Mouse (Mus musculus) lung, postnatal 0 days (tissue): ENCODE results near the gene Nod2. TPM values are rescaled to one million over a fixed set of nuclear protein-coding genes. Genes with fewer than 3 reads are reported as not detected.
A peak's percentile ranks its signal among the peaks of the same experiment; 100 is the strongest.

Experiments used
- ATAC-seq: fragments of 200-750 bp; cut with Nextera tagmentation; 2 replicates; pipeline ENCODE4 v1.8.0; 2017; ENCODE audit warnings: moderate library complexity
- DNase-seq: peaks from one replicate; pipeline ENCODE4 v3.0.0-alpha.2; 2016; ENCODE audit warnings: low spot score
- H3K27ac ChIP-seq: fragments of 300-500 bp; sonication (generic); 2 replicates; pipeline ENCODE4 v1.5.1; 2014; ENCODE audit warnings: antibody characterized with exemption, mild to moderate bottlenecking, low read length, mixed read lengths
- H3K27me3 ChIP-seq: fragments of 300-500 bp; sonication (generic); replicated peaks from 2 replicates; pipeline ENCODE4 v1.6.1; 2014; ENCODE audit warnings: low read length, mixed read lengths; ENCODE audit not compliant: insufficient read depth
- H3K36me3 ChIP-seq: fragments of 300-500 bp; sonication (generic); 2 replicates; pipeline ENCODE4 v1.6.1; 2014; ENCODE audit warnings: low read length, mixed read lengths; ENCODE audit not compliant: insufficient read depth
- H3K4me1 ChIP-seq: fragments of 300-500 bp; sonication (generic); 2 replicates; pipeline ENCODE4 v1.6.1; 2014; ENCODE audit warnings: antibody characterized with exemption, low read depth, low read length, mixed read lengths; ENCODE audit not compliant: insufficient read depth
- H3K4me2 ChIP-seq: fragments of 300-500 bp; sonication (generic); replicated peaks from 2 replicates; pipeline ENCODE4 v1.6.1; 2014; ENCODE audit warnings: low read depth, mild to moderate bottlenecking, low read length, moderate library complexity, mixed read lengths
- H3K4me3 ChIP-seq: fragments of 300-500 bp; sonication (generic); 2 replicates; pipeline ENCODE4 v1.5.1; 2014; ENCODE audit warnings: low read depth, low read length
- H3K9ac ChIP-seq: fragments of 300-500 bp; sonication (generic); replicated peaks from 2 replicates; pipeline ENCODE4 v1.6.1; 2014; ENCODE audit warnings: low read depth, mild to moderate bottlenecking
- H3K9me3 ChIP-seq: fragments of 300-500 bp; sonication (generic); 2 replicates; pipeline ENCODE4 v1.6.1; 2016; ENCODE audit warnings: low read length, mixed read lengths
- CTCF ChIP-seq: IDR thresholded peaks from 2 replicates; pipeline ENCODE4 v1.5.1; 2016; ENCODE audit warnings: antibody characterized with exemption, mild to moderate bottlenecking
- EP300 ChIP-seq: IDR thresholded peaks from 2 replicates; pipeline ENCODE4 v1.6.1; 2016; ENCODE audit warnings: antibody characterized with exemption, mild to moderate bottlenecking, control low read depth
- WGBS: fragments of 180-500 bp; shearing (Covaris S2); extraction: QIAGEN DNeasy Blood & Tissue Kit; methylation state at CpG from one replicate; pipeline ENCODE4 v1.1.7; 2014; 5-methylcytosine and 5-hydroxymethylcytosine counted together
- polyA plus RNA-seq: library from polyadenylated mRNA; unstranded; fragments of >200 nt; fragmentation: Nextera tagmentation; extraction: Ambion mirVana; gene quantifications from 2 replicates; pipeline ENCODE4 v1.2.1, GENCODE M21; 2015

Gene Nod2
- polyA plus RNA-seq, result 0.27 and 0.31 TPM in 2 replicates

GRCm38 (mm10) chr8:88646837-88647778 is at the start of gene Nod2:
Gene Nod2, plus strand, starts transcription at chr8:88647315.
- ATAC-seq, result peak; percentile 95

GRCm38 (mm10) chr8:88598578-88598977 is 48.5 kb upstream of the Nod2 start:
- ATAC-seq, result peak; percentile 61
- no peaks in the 10 kb centered on the region for H3K9me3 ChIP-seq
- TF ChIP-seq CTCF (no peak), EP300 (no peak)
- no peaks in the 10 kb centered on the region for H3K36me3 ChIP-seq
- H3K4me2 ChIP-seq, result no peak overlapping the region
- H3K4me1 ChIP-seq, result no peaks in the 10 kb centered on the region
- DNase-seq, result peak; percentile 53
- H3K9ac ChIP-seq, result no peak overlapping the region
- H3K4me3 ChIP-seq, result no peak overlapping the region
- H3K27ac ChIP-seq, result no peak overlapping the region
- H3K27me3 ChIP-seq, result no peaks in the 10 kb centered on the region
- WGBS, result 53% methylated on average over 5 of the region's 5 CpGs

More at GRCm38 (mm10) chr8:88646837-88647778, at the start of gene Nod2:
- peak; percentile 88 for DNase-seq
- Histone ChIP-seq H3K4me1 (peaks cover 10% of the 10 kb centered on the region), H3K9me3 (no peaks in the 10 kb centered on the region), H3K9ac (peak within 1 kb of the TSS; percentile 26; the same call in 1 of the 2 replicates), H3K4me3 (peak within 1 kb of the TSS; percentile 36), H3K27ac (no peak within 1 kb of the TSS), H3K36me3 (no peaks in the 10 kb centered on the region), H3K27me3 (no peaks in the 10 kb centered on the region), H3K4me2 (peak within 1 kb of the TSS; percentile 69)
- 9% methylated on average over 33 of the region's 33 CpGs for WGBS
- no peak for TF ChIP-seq CTCF
- no peak for TF ChIP-seq EP300

- H3K9me3 ChIP-seq, result no peaks in the 10 kb centered on the region
- DNase-seq (no peak), ATAC-seq (no peak)
- H3K4me3 ChIP-seq, result no peak overlapping the region
- H3K27ac ChIP-seq, result no peak overlapping the region
- H3K36me3 ChIP-seq, result no peaks in the 10 kb centered on the region
- WGBS, result 82% methylated on average over 7 of the region's 7 CpGs
- TF ChIP-seq EP300 (no peak), CTCF (no peak)
- H3K4me1 ChIP-seq, result no peaks in the 10 kb centered on the region
- no peak overlapping the region for H3K4me2 ChIP-seq
- no peaks in the 10 kb centered on the region for H3K27me3 ChIP-seq
- no peak overlapping the region for H3K9ac ChIP-seq
Observed at GRCm38 (mm10) chr8:88599491-88599890, 47.6 kb upstream of the Nod2 start.

GRCm38 (mm10) chr8:88603446-88603989 is 43.6 kb upstream of the Nod2 start:
- 0 out of 2 replicates have a peak overlapping the region, but pooled peaks have one; percentile 5 for H3K4me2 ChIP-seq
- H3K9ac ChIP-seq, result no peak overlapping the region

GRCm38 (mm10) chr8:88604065-88605038 is 42.8 kb upstream of the Nod2 start:
- DNase-seq (peak; percentile 78), ATAC-seq (peak; percentile 65)
- TF ChIP-seq CTCF (no peak), EP300 (no peak)
- Histone ChIP-seq H3K4me3 (no peak overlapping the region), H3K36me3 (no peaks in the 10 kb centered on the region), H3K4me1 (no peaks in the 10 kb centered on the region; the same call in 1 of the 2 replicates), H3K9me3 (no peaks in the 10 kb centered on the region), H3K27me3 (no peaks in the 10 kb centered on the region), H3K9ac (no peak overlapping the region), H3K4me2 (0 out of 2 replicates have a peak overlapping the region, but pooled peaks have one; percentile 5), H3K27ac (no peak overlapping the region)
- WGBS, result 12% methylated on average over 18 of the region's 20 CpGs

More at GRCm38 (mm10) chr8:88603446-88603989, 43.6 kb upstream of the Nod2 start:
- H3K27me3 ChIP-seq, result no peaks in the 10 kb centered on the region
- H3K9me3 ChIP-seq, result no peaks in the 10 kb centered on the region
- H3K27ac ChIP-seq, result no peak overlapping the region
- H3K36me3 ChIP-seq, result no peaks in the 10 kb centered on the region
- DNase-seq (no peak), ATAC-seq (no peak)
- TF ChIP-seq CTCF (no peak), EP300 (no peak)
- H3K4me1 ChIP-seq, result no peaks in the 10 kb centered on the region; the same call in 1 of the 2 replicates
- 12% methylated on average over 10 of the region's 10 CpGs for WGBS
- H3K4me3 ChIP-seq, result no peak overlapping the region
